Mouse (Mus musculus) heart, postnatal 0 days (tissue): ENCODE data around the gene Ntn3.

ENCODE experiments used
- CTCF ChIP-seq: IDR thresholded peaks from 2 replicates; pipeline ENCODE4 v1.5.1; 2016; ENCODE audit warnings: antibody characterized with exemption, control low read depth, low read depth
- EP300 ChIP-seq: IDR thresholded peaks from 2 replicates; pipeline ENCODE4 v1.6.1; 2016; ENCODE audit warnings: antibody characterized with exemption, low read depth

DNA sequence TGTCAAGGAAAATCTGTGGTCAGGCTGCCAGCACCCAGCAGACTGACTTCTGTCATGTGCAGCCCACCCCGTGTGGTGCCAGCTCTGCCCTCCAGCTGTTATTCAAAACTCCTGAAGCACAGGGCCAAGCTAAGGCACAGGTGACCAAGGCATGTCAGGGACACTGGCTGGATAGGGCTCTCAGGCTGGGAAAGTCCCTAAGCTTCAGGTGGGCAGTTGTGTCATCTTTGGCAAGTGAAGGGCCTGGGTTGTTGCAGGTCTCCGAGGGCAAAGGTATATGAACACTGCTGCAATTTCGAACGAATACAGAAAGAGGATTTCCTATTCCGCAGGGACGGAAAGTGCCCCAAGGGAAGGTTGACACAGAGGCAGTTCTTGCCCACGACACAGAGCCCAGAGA, 4.5 kb downstream of the Ntn3 start:
- TF ChIP-seq CTCF (no peak), EP300 (no peak)
